Mouse (Mus musculus): ENCODE measurements around the gene Nlrc3. TPM values are rescaled to one million over a fixed set of nuclear protein-coding genes. Genes with fewer than 3 reads are reported as not detected.
A peak's percentile ranks its signal among the peaks of the same experiment; 100 is the strongest.
"Not testable (repeated sequence)": the region's sequence is repeated elsewhere in the genome, so short reads cannot be mapped to it uniquely, and the experiment has no call there.

The Nlrc3 gene
- polyA plus RNA-seq, 1 experiment, result 5.7 TPM

- TF ChIP-seq POLR2A (IDR thresholded peaks at IDR 0.05; ENCODE audit: borderline replicate concordance, low read depth, low read length) (no peak), CTCF (IDR thresholded peaks at IDR 0.05; ENCODE audit: low read depth, low read length) (no peak)
- Histone ChIP-seq H3K4me3 (ENCODE audit: insufficient read depth, low read length) (no peak overlapping the region), H3K4me1 (ENCODE audit: control insufficient read depth, insufficient read depth, low read length) (peaks cover 13% of the 10 kb centered on the region), H3K27ac (ENCODE audit: insufficient read depth, low read depth, low read length) (no peak overlapping the region)
These were observed 6.8 kb upstream of the Nlrc3 start for GRCm38 (mm10) chr16:3983146-3983700.

GRCm38 (mm10) chr16:3982173-3982572 is 5.7 kb upstream of the Nlrc3 start:
- peaks cover 13% of the 10 kb centered on the region for H3K4me1 ChIP-seq (ENCODE audit: control insufficient read depth, insufficient read depth, low read length)
- no peak overlapping the region for H3K27ac ChIP-seq (ENCODE audit: insufficient read depth, low read depth, low read length)
- no peak overlapping the region for H3K4me3 ChIP-seq (ENCODE audit: insufficient read depth, low read length)
- no peak for TF ChIP-seq POLR2A (IDR thresholded peaks at IDR 0.05; ENCODE audit: borderline replicate concordance, low read depth, low read length)
- no peak for TF ChIP-seq CTCF (IDR thresholded peaks at IDR 0.05; ENCODE audit: low read depth, low read length)

- TF ChIP-seq CTCF (IDR thresholded peaks at IDR 0.05; ENCODE audit: low read depth, low read length), result no peak
- peaks cover 5% of the 10 kb centered on the region for H3K4me1 ChIP-seq (ENCODE audit: control insufficient read depth, insufficient read depth, low read length)
- H3K27ac ChIP-seq (ENCODE audit: insufficient read depth, low read depth, low read length), result no peak overlapping the region
- H3K4me3 ChIP-seq (ENCODE audit: insufficient read depth, low read length), result no peak overlapping the region
These were observed 280 bp upstream of the Nlrc3 start for GRCm38 (mm10) chr16:3976712-3977111.

- Histone ChIP-seq H3K27ac (ENCODE audit: insufficient read depth, low read depth, low read length) (no peak overlapping the region), H3K4me3 (ENCODE audit: insufficient read depth, low read length) (no peak overlapping the region), H3K4me1 (ENCODE audit: control insufficient read depth, insufficient read depth, low read length) (peaks cover 2% of the 10 kb centered on the region)
- TF ChIP-seq CTCF (IDR thresholded peaks at IDR 0.05; ENCODE audit: low read depth, low read length) (no peak), POLR2A (IDR thresholded peaks at IDR 0.05; ENCODE audit: borderline replicate concordance, low read depth, low read length) (no peak)
These were observed 774 bp downstream of the Nlrc3 start for GRCm38 (mm10) chr16:3975658-3976057.

- H3K4me1 ChIP-seq (ENCODE audit: control insufficient read depth, insufficient read depth, low read length); H3K4me3 ChIP-seq (ENCODE audit: insufficient read depth, low read length); H3K27ac ChIP-seq (ENCODE audit: insufficient read depth, low read depth, low read length): not testable (repeated sequence)
These were observed 2.0 kb downstream of the Nlrc3 start for GRCm38 (mm10) chr16:3974456-3974855.

GRCm38 (mm10) chr16:3965534-3965933 is 10.9 kb downstream of the Nlrc3 start:
- H3K27ac ChIP-seq (ENCODE audit: insufficient read depth, low read depth, low read length), result no peak overlapping the region
- H3K4me1 ChIP-seq (ENCODE audit: control insufficient read depth, insufficient read depth, low read length), result peaks cover 8% of the 10 kb centered on the region
- no peak for TF ChIP-seq CTCF (IDR thresholded peaks at IDR 0.05; ENCODE audit: low read depth, low read length)
- no peak for TF ChIP-seq POLR2A (IDR thresholded peaks at IDR 0.05; ENCODE audit: borderline replicate concordance, low read depth, low read length)
- no peak overlapping the region for H3K4me3 ChIP-seq (ENCODE audit: insufficient read depth, low read length)

GRCm38 (mm10) chr16:3964990-3965389 is 11.4 kb downstream of the Nlrc3 start:
- Histone ChIP-seq H3K4me3 (ENCODE audit: insufficient read depth, low read length) (no peak overlapping the region), H3K27ac (ENCODE audit: insufficient read depth, low read depth, low read length) (no peak overlapping the region), H3K4me1 (ENCODE audit: control insufficient read depth, insufficient read depth, low read length) (peaks cover 14% of the 10 kb centered on the region)
- TF ChIP-seq POLR2A (IDR thresholded peaks at IDR 0.05; ENCODE audit: borderline replicate concordance, low read depth, low read length) (no peak), CTCF (IDR thresholded peaks at IDR 0.05; ENCODE audit: low read depth, low read length) (no peak)

- peak overlapping the region; percentile 93 for H3K27ac ChIP-seq (ENCODE audit: insufficient read depth, low read depth, low read length)
- peaks cover 39% of the 10 kb centered on the region for H3K4me1 ChIP-seq (ENCODE audit: control insufficient read depth, insufficient read depth, low read length)
- TF ChIP-seq CTCF (IDR thresholded peaks at IDR 0.05; ENCODE audit: low read depth, low read length) (no peak), POLR2A (IDR thresholded peaks at IDR 0.05; ENCODE audit: borderline replicate concordance, low read depth, low read length) (no peak)
- peak overlapping the region; percentile 74 for H3K4me3 ChIP-seq (ENCODE audit: insufficient read depth, low read length)
These were observed 17.2 kb downstream of the Nlrc3 start for GRCm38 (mm10) chr16:3959261-3959660.

GRCm38 (mm10) chr16:3956369-3956768 is 20.1 kb downstream of the Nlrc3 start:
- no peak for TF ChIP-seq CTCF (IDR thresholded peaks at IDR 0.05; ENCODE audit: low read depth, low read length)
- TF ChIP-seq POLR2A (IDR thresholded peaks at IDR 0.05; ENCODE audit: borderline replicate concordance, low read depth, low read length), result no peak
- peak overlapping the region; percentile 16 for H3K4me3 ChIP-seq (ENCODE audit: insufficient read depth, low read length)
- H3K27ac ChIP-seq (ENCODE audit: insufficient read depth, low read depth, low read length), result peak overlapping the region; percentile 89
- H3K4me1 ChIP-seq (ENCODE audit: control insufficient read depth, insufficient read depth, low read length), result peaks cover 43% of the 10 kb centered on the region

GRCm38 (mm10) chr16:3951141-3951540 is 25.3 kb downstream of the Nlrc3 start:
- Histone ChIP-seq H3K27ac (ENCODE audit: insufficient read depth, low read depth, low read length) (no peak overlapping the region), H3K4me1 (ENCODE audit: control insufficient read depth, insufficient read depth, low read length) (peaks cover 18% of the 10 kb centered on the region), H3K4me3 (ENCODE audit: insufficient read depth, low read length) (no peak overlapping the region)
- TF ChIP-seq CTCF (IDR thresholded peaks at IDR 0.05; ENCODE audit: low read depth, low read length) (no peak), POLR2A (IDR thresholded peaks at IDR 0.05; ENCODE audit: borderline replicate concordance, low read depth, low read length) (no peak)

GRCm38 (mm10) chr16:3934701-3935100 is 41.7 kb downstream of the Nlrc3 start:
- Histone ChIP-seq H3K4me3 (ENCODE audit: insufficient read depth, low read length) (no peak overlapping the region), H3K4me1 (ENCODE audit: control insufficient read depth, insufficient read depth, low read length) (peaks cover 26% of the 10 kb centered on the region), H3K27ac (ENCODE audit: insufficient read depth, low read depth, low read length) (no peak overlapping the region)
- TF ChIP-seq CTCF (IDR thresholded peaks at IDR 0.05; ENCODE audit: low read depth, low read length) (no peak), POLR2A (IDR thresholded peaks at IDR 0.05; ENCODE audit: borderline replicate concordance, low read depth, low read length) (no peak)

Data from bone marrow macrophage, adult 2 months (primary cell).